Mouse (Mus musculus): ENCODE data around the gene E330014E10Rik.
"Not testable (repeated sequence)": the region's sequence is repeated elsewhere in the genome, so short reads cannot be mapped to it uniquely, and the experiment has no call there.

Gene E330014E10Rik

GRCm38 (mm10) chr5:95775690-95776089 lies at the start of gene E330014E10Rik:
Gene E330014E10Rik, plus strand, starts transcription at chr5:95775990.
- not testable (repeated sequence) for DNase-seq (ENCODE audit: low spot score in 2 of 2)

- not testable (repeated sequence) for DNase-seq (ENCODE audit: low spot score in 2 of 2)
These were observed 39.7 kb upstream of the E330014E10Rik start, which contains the start of gene Gm7978 for GRCm38 (mm10) chr5:95736073-95736472. Gene Gm7978, minus strand, starts transcription at chr5:95736173.

- DNase-seq (ENCODE audit: low spot score in 2 of 2), result not testable (repeated sequence)
These were observed 34.1 kb upstream of the E330014E10Rik start, which contains the start of gene Gm7982 for GRCm38 (mm10) chr5:95741714-95742113. Gene Gm7982, plus strand, starts transcription at chr5:95742014.

- not testable (repeated sequence) for DNase-seq (ENCODE audit: low spot score in 2 of 2)
These were observed 35.1 kb downstream of the E330014E10Rik start for GRCm38 (mm10) chr5:95810841-95811240.

GRCm38 (mm10) chr5:95836580-95836979 lies 60.8 kb downstream of the E330014E10Rik start:
- DNase-seq (ENCODE audit: low spot score in 2 of 2), result no peak

- DNase-seq (ENCODE audit: low spot score in 2 of 2), result no peak
These were observed 78.2 kb downstream of the E330014E10Rik start for GRCm38 (mm10) chr5:95854030-95854429.

All from right cerebral cortex, adult 2 months (tissue).